ENCODE assay signal across 7 mouse cellular contexts in genomic region chr5:117357478-117358247, GRCm38 (mm10). TPM values are rescaled to one million over a fixed set of nuclear protein-coding genes. Genes with fewer than 3 reads are reported as not detected.
A peak's percentile ranks its signal among the peaks of the same experiment; 100 is the strongest.
DNase-seq lines count a peak whose midpoint lies in the region; ATAC-seq and TF ChIP-seq lines count a peak whose summit lies in the region.

No protein-coding gene starts in this region.

- under 1% methylated on average over 49 of the region's 49 CpGs for WGBS in forebrain, embryonic 14.5 days
- WGBS in lung, postnatal 0 days, result 3% methylated on average over 44 of the region's 49 CpGs

- peak overlapping the region; percentile 95 for H3K9ac ChIP-seq in forebrain, embryonic 14.5 days (ENCODE audit: low read length)
- H3K9ac ChIP-seq in lung, postnatal 0 days (replicated peaks; ENCODE audit: low read depth), result peak overlapping the region; percentile 94

- no peaks in the 10 kb centered on the region for H3K36me3 ChIP-seq in forebrain, embryonic 14.5 days (ENCODE audit: control insufficient read depth, insufficient read depth, low read length)
- no peaks in the 10 kb centered on the region for H3K36me3 ChIP-seq in lung, postnatal 0 days (ENCODE audit: insufficient read depth, low read length)

- TF ChIP-seq CTCF in lung, postnatal 0 days (IDR thresholded peaks at IDR 0.05), result no peak

- H3K4me3 ChIP-seq in forebrain, embryonic 14.5 days (ENCODE audit: low read depth, low read length), result peak overlapping the region; percentile 92
- H3K4me3 ChIP-seq in lung, postnatal 0 days (ENCODE audit: low read depth, low read length), result peak overlapping the region; percentile 93

- peak overlapping the region; percentile 89 for H3K27ac ChIP-seq in forebrain, embryonic 14.5 days (ENCODE audit: low read depth, low read length)
- peak overlapping the region; percentile 97 for H3K27ac ChIP-seq in lung, postnatal 0 days (ENCODE audit: low read length)

- peak overlapping the region; percentile 72 for H3K4me2 ChIP-seq in forebrain, embryonic 14.5 days (ENCODE audit: low read length)
- H3K4me2 ChIP-seq in lung, postnatal 0 days (replicated peaks; ENCODE audit: low read depth, low read length), result peak overlapping the region; percentile 92

- H3K4me1 ChIP-seq in forebrain, embryonic 14.5 days (ENCODE audit: control insufficient read depth, insufficient read depth, low read length), result peaks cover 26% of the 10 kb centered on the region
- peaks cover 22% of the 10 kb centered on the region for H3K4me1 ChIP-seq in lung, postnatal 0 days (ENCODE audit: insufficient read depth, low read depth, low read length)

- H3K27me3 ChIP-seq in forebrain, embryonic 14.5 days (replicated peaks; ENCODE audit: control insufficient read depth, insufficient read depth, low read length), result no peaks in the 10 kb centered on the region
- H3K27me3 ChIP-seq in lung, postnatal 0 days (replicated peaks; ENCODE audit: insufficient read depth, low read length), result no peaks in the 10 kb centered on the region

- H3K9me3 ChIP-seq in forebrain, embryonic 14.5 days (replicated peaks; ENCODE audit: control insufficient read depth, low read length), result no peaks in the 10 kb centered on the region
- no peaks in the 10 kb centered on the region for H3K9me3 ChIP-seq in lung, postnatal 0 days (ENCODE audit: low read length)

- TF ChIP-seq EP300 in lung, postnatal 0 days (IDR thresholded peaks at IDR 0.05), result no peak

- DNase-seq in 416B (ENCODE audit: low read depth), result peak; percentile 56
- peak; percentile 70 for DNase-seq in CD4-positive helper T cell, adult 2 months (ENCODE audit: low read depth, low spot score)
- DNase-seq in c-Kit-positive CD71-positive TER-119-positive erythroid progenitor cells, embryonic 14.5 days (ENCODE audit: low spot score), result peak; percentile 23
- peak; percentile 29 for DNase-seq in forebrain, embryonic 14.5 days (ENCODE audit: low spot score)
- peak; percentile 66 for DNase-seq in induced T-regulatory cell, adult 2 months (ENCODE audit: low read depth)
- DNase-seq in lung, postnatal 0 days (ENCODE audit: low spot score), result peak; percentile 49
- peak; percentile 16 to 17 for DNase-seq in spleen, postnatal 14 days (ENCODE audit: low spot score in 2 of 2)

- peak; percentile 60 for ATAC-seq in forebrain, embryonic 14.5 days
- ATAC-seq in lung, postnatal 0 days, result peak; percentile 44

RNA-seq across cellular contexts. Expression of gene Wsb2, which starts 0.6 kb away (rescaled TPM):
- 115 and 180 TPM in 2 replicates for polyA plus RNA-seq in forebrain, embryonic 14.5 days (2014; fragmentation: Nextera tagmentation; extraction: Ambion mirVana)
- polyA plus RNA-seq in lung, postnatal 0 days (2015; fragmentation: Nextera tagmentation; extraction: Ambion mirVana), result 63.7 and 72.0 TPM in 2 replicates

RNA-seq across cellular contexts. Expression of gene Rfc5, which starts 31.2 kb away (rescaled TPM):
- polyA plus RNA-seq in forebrain, embryonic 14.5 days (2014; fragmentation: Nextera tagmentation; extraction: Ambion mirVana), result 47.6 and 54.7 TPM in 2 replicates
- 17.4 and 18.2 TPM in 2 replicates for polyA plus RNA-seq in lung, postnatal 0 days (2015; fragmentation: Nextera tagmentation; extraction: Ambion mirVana)

RNA-seq across cellular contexts. Expression of gene Vsig10, which starts 38.8 kb away (rescaled TPM):
- 0.69 and 1.1 TPM in 2 replicates for polyA plus RNA-seq in forebrain, embryonic 14.5 days (2014; fragmentation: Nextera tagmentation; extraction: Ambion mirVana)
- polyA plus RNA-seq in lung, postnatal 0 days (2015; fragmentation: Nextera tagmentation; extraction: Ambion mirVana), result 19.7 and 23.7 TPM in 2 replicates

RNA-seq across cellular contexts. Expression of gene Ksr2, which starts 56.1 kb away (rescaled TPM):
- polyA plus RNA-seq in forebrain, embryonic 14.5 days (2014; fragmentation: Nextera tagmentation; extraction: Ambion mirVana), result 1.4 and 2.7 TPM in 2 replicates
- polyA plus RNA-seq in lung, postnatal 0 days (2015; fragmentation: Nextera tagmentation; extraction: Ambion mirVana), result 0.04 and 0.08 TPM in 2 replicates

Comparison
In these comparisons a context has a peak if more than half of its experiments do, and no peak if none do; other contexts are left out.
1. Peak in every context shown above with its lines: DNase-seq, ATAC-seq, H3K4me3 ChIP-seq and H3K27ac ChIP-seq.
2. DNase-seq: peak in every context shown above with its lines; median percentile 70 in CD4-positive helper T cell, adult 2 months; 66 in induced T-regulatory cell, adult 2 months; 56 in 416B; 49 in lung, postnatal 0 days; 29 in forebrain, embryonic 14.5 days; 23 in c-Kit-positive CD71-positive TER-119-positive erythroid progenitor cells, embryonic 14.5 days; 16 in spleen, postnatal 14 days.